Mouse (Mus musculus) ovary, adult 18-20 months (tissue): Measurements from ENCODE around the gene Bbs7.
"Not testable (repeated sequence)": the region's sequence is repeated elsewhere in the genome, so short reads cannot be mapped to it uniquely, and the experiment has no call there.

ENCODE experiments used
- DNase-seq: peaks from one replicate; pipeline ENCODE4 v3.0.0; 2022; ENCODE audit warnings: low spot score, mixed read lengths

Bbs7 gene

GRCm38 (mm10) chr3:36613202-36613907, at the start of gene Bbs7:
TSS of gene Bbs7 (minus strand) at chr3:36613477.
- DNase-seq, result peak; percentile 93

DNA sequence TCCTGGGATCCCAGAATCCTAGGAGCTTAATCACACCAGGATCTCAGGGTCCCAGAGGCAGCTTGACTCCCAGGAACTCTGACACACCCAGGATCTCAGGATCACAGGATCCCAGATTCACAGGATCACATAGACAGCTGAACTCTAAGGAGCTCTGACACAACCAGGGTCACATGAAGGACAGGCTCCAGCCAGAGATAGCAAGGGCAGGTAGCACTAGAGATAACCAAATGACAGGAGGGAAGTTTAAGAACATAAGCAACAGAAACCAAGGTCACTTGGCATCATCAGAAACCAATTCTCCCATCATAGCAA, 31.9 kb upstream of the Bbs7 start:
- not testable (repeated sequence) for DNase-seq

- DNase-seq, result no peak
Measured at GRCm38 (mm10) chr3:36644554-36645244, 31.4 kb upstream of the Bbs7 start.

- no peak for DNase-seq
Measured at GRCm38 (mm10) chr3:36643354-36643753, 30.1 kb upstream of the Bbs7 start.

GRCm38 (mm10) chr3:36642736-36643135, 29.5 kb upstream of the Bbs7 start:
- DNase-seq, result peak; percentile 12

GRCm38 (mm10) chr3:36640787-36641186, 27.5 kb upstream of the Bbs7 start:
- no peak for DNase-seq

DNA sequence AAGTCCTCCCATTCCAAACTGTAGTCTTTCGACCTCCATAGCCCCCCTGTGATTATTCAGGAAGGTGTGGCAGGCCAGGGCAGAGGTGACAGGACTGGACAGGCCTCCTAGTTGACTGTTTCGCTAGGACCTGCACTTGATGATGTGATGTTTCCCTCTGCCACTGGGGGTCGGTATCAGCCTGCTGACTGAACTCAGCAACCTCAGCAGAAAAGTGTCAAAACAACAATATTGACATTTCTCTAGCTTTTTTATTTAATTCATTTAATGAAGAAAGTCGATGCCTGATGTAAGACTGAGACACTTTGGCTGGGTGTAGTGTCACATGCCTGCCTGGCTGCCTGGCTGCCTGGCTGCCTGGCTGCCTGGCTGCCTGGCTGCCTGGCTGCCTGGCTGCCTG, 22.2 kb upstream of the Bbs7 start:
- no peak for DNase-seq

DNA sequence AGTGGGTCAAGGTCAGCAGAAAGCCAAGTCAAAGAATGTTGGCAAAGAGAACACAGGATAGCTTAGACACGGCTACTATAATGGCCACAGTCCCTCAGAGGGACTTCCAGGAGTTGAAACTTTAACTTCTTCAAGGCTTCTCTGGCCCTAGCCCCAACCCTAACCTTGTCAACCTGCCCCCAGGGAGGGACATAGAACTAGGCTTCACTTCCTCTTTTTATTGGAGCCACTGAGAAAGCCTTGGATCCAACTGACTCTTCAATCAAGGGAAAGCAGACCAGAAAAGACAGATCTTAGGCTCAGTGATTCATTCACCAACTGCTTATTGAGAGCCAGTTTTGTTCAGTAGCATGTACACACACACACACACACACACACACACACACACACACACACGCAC, 13.5 kb upstream of the Bbs7 start:
- DNase-seq, result no peak

DNA sequence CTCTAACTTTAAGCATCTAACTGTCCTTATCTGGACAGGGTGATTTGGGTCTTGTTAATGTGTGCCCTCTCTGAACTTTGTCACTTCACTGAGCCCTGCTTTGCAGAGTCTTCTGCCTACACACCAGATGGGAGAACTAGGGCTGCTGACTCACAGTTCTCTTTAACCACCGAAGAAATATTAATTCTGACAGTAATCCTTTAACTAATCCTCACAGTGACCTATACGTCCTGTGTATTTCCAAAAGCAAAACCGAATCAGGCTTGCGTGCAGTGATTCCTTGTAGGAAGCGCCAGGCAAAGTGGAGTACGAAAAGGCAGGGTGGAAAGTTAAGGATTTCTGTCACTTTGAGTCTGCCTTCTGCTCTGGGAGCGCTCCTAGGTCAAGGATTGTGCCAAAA, 4.9 kb upstream of the Bbs7 start:
- no peak for DNase-seq

- DNase-seq, result no peak
Measured at GRCm38 (mm10) chr3:36613908-36614255, 605 bp upstream of the Bbs7 start.

GRCm38 (mm10) chr3:36612687-36613086, 590 bp downstream of the Bbs7 start:
- no peak for DNase-seq

GRCm38 (mm10) chr3:36605894-36606783, 7.1 kb downstream of the Bbs7 start:
- no peak for DNase-seq

DNA sequence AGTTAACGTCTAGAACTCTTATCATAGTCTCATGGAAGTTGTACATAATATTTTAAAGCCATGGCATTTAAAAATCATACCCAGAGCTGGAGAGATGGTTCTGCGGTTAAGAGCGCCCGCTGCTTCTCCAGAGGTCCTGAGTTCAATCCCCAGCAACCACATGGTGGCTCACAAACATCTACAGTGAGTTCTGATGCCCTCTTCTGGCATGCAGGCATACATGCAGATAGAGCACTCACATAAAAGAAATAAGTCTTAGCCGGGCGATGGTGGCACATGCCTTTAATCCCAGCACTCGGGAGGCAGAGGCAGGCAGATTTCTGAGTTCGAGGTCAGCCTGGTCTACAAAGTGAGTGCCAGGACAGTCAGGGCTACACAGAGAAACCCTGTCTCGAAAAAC, 13.5 kb downstream of the Bbs7 start:
- not testable (repeated sequence) for DNase-seq

DNA sequence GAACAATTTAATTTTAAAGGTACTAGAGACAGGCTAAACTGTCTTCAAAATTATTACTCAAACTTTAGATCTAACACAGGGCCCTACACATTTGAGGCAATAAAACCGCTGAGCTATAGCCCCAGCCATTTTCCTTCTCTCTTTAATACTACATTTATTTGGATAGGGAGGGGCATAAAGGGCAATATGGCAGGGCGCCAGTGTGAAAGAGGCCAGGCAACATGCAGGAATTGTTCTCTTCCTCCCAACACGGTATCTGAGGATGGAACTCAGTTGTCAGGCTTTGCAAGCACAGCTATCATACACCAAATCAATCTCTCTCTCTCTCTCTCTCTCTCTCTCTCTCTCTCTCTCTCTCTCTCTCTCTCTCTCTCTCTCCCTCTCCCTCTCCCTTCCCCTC, 14.5 kb downstream of the Bbs7 start:
- DNase-seq, result no peak

DNA sequence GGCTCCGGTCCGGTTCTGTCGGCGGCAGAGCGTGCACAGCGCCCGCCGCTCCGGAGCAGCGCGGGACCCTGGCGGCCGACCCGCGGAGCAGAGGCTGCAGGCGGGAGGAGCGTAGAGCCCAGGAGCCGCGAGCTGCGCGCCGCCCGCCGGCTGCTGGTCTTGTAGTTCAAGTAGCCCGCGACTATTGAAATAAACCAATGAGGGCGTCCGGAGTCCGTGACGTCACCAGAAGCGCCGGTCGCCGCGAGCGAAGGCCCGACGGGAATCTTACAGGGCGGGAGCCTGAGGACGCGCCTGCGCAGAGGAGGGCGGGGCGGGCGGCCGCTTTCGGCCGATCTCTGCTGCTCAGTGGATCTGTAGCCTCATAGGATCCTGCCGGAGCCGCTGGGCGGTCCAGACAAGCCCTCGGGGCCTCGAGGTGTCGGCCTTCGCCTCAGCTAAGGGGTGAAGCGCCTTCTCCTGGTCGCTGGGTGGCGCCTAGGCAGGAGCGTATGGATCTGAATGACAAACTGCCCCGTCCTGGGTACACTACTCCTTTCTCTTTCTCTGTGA, 41.4 kb downstream of the Bbs7 start, which contains the start of gene Ccna2:
Ccna2 (minus strand) TSS at position 324 of the 552 bp plus-strand sequence.
- peak; percentile 98 for DNase-seq

DNA sequence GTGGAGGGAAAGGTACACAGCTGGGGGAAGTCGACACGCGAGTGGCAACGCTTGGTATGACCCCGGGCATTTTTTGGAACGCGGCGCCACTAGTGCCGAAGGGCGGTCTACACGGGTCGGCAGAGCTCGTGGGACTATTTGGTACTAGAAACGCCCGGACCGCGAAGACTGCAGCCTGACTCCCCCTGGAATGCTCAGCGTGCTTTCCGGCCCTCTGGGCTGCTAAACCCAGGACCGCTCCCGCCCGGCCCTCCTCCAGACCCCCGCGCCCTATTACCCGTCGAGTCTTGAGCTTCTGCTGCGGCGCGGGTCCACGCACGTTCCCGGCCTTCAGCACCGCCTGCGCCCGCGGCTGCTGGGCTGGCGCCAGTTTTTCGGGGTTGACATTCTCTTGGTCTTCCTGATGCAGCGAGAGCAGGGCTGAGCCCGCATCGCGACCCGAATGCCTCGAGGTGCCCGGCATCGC, 41.9 kb downstream of the Bbs7 start:
- DNase-seq, result no peak

GRCm38 (mm10) chr3:36569836-36570235, 43.4 kb downstream of the Bbs7 start:
- no peak for DNase-seq

DNA sequence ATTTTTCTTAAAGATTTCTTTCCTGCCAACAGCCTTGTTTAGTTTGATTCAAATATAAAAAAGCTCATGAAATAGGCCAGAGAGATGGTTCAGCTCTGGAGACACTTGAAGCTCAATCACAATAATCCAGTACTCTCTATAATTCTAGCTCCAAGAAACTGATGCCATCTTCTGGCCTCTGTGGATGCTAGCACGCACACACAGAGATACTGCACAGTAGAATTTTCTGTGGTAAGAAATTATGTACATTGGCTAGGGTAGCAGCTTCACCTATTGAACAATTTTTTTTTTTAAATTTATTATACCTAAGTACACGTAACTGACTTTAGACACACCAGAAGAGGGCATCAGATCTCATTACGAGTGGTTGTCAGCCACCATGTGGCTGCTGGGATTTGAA, 49.6 kb downstream of the Bbs7 start:
- no peak for DNase-seq

- no peak for DNase-seq
Measured at GRCm38 (mm10) chr3:36559606-36560005, 53.7 kb downstream of the Bbs7 start.

- no peak for DNase-seq
Measured at GRCm38 (mm10) chr3:36557601-36558000, 55.7 kb downstream of the Bbs7 start.

- peak; percentile 83 for DNase-seq
Measured at GRCm38 (mm10) chr3:36552406-36553047, 60.8 kb downstream of the Bbs7 start, which contains the start of gene Exosc9. TSS of gene Exosc9 (plus strand) at chr3:36552606.

DNA sequence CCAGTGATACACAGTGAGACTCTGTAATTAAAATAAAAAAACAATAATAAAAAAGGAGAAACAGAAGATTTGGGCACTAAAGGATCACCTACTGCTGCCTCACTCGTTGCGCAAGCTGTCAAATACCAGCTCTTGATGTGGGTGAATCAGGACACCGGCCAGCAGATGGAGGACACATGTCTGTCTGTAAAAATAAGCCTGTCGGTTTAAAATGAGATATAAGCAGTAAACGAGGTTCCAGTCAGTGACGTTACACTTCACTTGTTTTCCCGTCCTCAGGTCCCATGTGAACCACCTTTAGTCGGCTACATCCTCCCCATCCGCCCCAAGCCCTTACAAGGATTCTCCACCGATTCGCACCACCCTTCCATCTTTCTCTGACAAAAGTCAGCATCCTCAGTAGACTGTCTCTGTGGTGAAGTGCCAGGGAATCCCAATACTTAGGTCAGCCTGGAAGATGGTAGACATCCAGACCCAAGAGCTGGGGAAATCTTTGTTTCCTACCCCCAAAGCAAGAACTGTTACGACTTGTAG, 61.4 kb downstream of the Bbs7 start:
- no peak for DNase-seq
